Mouse (Mus musculus): ENCODE results near the gene Birc6.

DNA sequence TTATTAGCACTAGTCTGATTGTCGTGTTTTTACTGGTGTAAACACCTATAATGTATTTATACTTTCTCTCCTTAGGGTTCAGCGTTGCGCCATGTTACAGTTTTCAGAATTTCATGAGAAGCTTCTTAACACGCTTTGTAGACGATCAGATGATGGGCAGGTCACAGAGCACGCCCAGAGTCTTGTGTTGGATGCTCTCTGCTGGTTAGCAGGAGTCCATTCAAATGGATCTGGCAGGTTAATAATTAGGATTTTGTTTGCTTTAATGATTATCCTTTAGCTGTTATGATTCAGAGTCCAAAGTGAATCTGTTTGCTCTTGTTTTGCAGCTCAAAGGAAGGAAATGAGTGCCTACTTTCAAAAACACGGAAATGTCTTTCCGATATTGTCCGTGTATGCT, 70.8 kb downstream of the Birc6 start:
- TF ChIP-seq POLR2A (IDR thresholded peaks at IDR 0.05; ENCODE audit: borderline replicate concordance, control insufficient read depth, low read depth, low read length) (no peak), CTCF (IDR thresholded peaks at IDR 0.05; ENCODE audit: control insufficient read depth, insufficient read depth, low read length) (no peak)

All from bone marrow, adult 2 months (tissue).